Mouse (Mus musculus): Measurements from ENCODE around the gene Dync2h1. TPM values are rescaled to one million over a fixed set of nuclear protein-coding genes. Genes with fewer than 3 reads are reported as not detected.
"Not testable (repeated sequence)": the region's sequence is repeated elsewhere in the genome, so short reads cannot be mapped to it uniquely, and the experiment has no call there.

Gene Dync2h1
- total RNA-seq, 2 experiments from 2014 or later: 3.1 to 3.2 TPM

DNA sequence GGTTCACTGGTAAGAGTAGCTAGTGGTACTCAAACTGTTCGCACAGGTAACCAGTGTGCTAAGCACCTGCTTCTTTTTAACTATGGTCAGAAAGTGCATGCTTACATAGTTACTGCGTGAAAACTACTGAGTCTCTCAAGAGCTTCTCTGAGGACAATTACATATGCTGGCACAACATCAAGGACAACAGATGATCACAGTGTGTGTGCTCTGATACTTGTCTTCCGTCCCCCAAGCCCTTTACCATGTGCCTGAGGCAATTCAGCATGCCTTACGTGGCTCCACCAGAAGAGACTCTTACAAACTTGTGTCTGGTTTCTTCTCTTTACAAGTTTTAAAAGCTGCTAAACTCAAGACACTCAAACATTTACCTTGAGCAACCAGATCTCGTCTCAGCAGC lies 143.0 kb downstream of the Dync2h1 start:
- ATAC-seq (ENCODE audit: poor library complexity, severe bottlenecking): no peak

DNA sequence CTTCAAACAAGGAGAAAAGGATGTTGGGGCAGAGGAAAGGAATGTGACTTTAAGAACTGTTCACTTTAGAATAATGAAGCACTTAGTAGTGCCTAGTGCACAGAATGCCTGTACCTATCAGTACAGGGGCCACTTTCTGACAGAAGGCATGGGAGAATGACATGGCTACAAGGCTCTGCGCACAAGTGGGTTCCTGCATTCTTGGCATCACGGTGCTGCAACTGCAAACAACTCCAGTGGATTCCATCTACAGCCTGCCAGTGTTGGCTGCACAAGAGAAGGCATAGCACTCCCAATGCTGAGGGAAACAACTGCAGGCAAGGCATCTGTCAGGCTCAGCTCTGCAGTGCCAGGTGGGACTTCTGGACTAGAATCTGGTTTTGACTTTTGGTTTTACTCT lies 151.7 kb downstream of the Dync2h1 start:
- ATAC-seq (ENCODE audit: poor library complexity, severe bottlenecking): no peak

DNA sequence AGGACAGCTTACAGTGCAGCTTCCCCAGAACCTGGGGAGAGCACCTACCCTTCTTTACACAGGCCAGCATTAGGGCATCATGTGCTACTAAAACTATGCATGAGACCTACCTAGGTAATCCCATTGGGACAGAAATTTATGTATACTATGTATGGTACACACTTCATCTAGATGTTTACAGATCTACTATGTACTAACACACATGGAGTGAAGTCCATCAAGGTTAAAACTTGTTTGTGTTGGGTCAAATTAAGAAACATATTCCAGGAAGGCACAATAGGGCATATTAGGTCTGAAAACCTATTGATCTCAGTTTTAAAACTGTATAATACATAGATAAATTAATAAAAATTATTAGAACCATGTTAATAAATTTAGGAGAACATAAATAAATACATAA lies 168.6 kb downstream of the Dync2h1 start:
- no peak for ATAC-seq (ENCODE audit: poor library complexity, severe bottlenecking)

DNA sequence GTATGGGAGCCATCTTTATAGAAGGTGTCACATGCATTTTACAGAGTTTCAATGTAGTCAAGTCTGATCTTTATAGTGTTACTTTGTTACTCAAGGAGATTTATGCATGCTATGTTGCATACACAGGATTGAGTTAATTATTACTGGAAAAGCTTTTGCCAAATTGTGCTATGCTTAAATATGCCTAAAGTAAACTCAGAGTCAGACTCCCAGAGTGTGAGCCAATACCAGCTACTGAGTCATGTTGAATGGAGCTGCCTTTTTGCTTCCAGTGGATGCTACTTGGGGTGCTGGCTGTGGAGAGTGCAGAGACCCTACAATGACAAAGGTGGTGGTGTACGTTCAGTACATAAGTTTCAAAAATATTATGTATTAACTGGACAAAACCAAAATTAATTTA lies 169.5 kb downstream of the Dync2h1 start:
- no peak for ATAC-seq (ENCODE audit: poor library complexity, severe bottlenecking)

DNA sequence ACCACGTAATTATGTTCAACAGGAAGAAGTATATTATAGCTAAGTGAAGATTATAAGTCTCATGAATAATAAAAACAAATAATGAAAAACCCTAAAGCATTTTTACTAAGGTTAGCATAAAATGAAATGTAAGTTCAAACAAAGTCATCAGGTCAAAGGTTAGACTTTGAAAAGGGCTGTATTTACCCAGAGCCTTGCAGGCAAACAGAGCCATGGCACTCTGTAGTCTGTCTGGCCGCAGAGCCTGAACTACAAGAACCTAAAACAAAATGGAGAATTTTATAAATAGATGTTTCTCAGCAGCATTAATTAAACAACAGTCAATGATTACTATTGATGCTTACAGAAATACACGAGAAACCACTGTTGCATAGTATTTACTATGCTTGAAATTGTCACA lies 174.5 kb downstream of the Dync2h1 start:
- no peak for ATAC-seq (ENCODE audit: poor library complexity, severe bottlenecking)

DNA sequence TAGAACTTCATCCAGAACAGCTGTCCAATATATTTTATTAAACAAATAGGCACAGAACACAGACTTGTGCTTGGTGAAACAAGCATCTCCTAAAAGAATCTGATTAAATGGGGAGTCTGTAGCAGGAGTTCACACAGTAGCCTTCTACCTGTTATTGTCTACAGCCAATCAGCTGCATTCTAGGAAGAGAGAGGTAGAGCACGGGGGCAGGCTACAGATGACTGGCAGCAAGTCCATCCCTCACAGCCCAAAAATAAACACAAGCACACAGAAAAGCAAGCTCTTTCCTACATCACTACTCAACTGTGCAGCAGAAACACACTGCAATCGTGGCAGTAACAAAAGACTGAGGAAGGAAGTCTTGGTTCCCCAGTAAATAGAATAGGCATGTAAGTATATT lies 189.4 kb downstream of the Dync2h1 start:
- no peak for ATAC-seq (ENCODE audit: poor library complexity, severe bottlenecking)

DNA sequence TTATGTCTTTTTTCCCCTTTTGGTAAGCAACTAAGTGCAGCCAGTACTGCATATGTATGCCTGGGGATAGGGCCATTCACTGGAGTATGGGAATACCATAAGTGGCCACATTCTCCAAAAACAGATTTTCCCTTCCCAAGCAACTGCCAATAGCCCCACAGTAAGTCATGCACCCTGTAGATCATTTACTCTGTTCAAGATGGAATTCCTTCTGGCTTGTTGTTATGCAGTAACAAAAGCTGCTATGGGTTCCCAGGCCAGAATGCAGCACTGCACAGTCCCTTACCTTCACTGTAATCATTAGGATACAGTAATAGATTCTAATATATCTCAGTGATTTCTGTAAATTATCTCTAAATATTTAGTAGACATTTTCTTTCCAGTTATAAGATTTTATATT lies 190.0 kb downstream of the Dync2h1 start:
- no peak for ATAC-seq (ENCODE audit: poor library complexity, severe bottlenecking)

DNA sequence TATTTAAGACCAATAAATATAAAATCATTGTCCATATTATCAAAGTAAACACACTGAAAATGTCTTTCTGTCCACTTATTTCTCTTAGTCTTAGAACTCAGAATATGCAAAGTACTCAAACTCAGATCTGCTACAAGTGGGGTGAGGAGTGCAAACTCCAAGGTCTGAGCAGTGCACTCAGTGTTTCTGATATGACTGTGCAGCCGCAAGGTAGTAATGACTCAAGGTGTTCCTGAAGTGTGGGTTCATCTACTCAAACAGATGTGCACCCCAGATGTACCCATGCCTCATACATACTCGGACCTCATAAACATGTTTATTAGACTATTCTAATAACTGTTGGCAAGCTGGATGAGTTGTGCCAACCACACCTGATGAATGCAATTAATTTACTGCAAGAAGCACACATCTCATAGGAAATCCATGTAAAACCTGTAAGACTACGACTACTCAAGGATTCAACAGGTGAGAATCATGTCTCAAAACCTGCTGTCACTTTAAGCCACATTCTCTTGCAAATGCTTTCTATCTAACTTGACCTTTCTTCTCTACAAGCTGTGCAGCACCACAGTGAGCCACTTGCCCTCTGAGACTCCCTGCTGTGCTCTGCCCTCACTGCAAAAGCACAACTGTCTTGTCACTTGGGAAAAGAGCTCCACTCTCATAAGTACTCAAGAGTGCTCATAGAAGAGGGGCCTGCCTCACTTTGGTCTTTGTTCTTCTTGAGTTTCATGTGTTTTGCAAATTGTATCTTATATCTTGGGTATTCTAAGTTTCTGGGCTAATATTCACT lies 195.2 kb downstream of the Dync2h1 start:
- ATAC-seq (ENCODE audit: poor library complexity, severe bottlenecking): no peak

DNA sequence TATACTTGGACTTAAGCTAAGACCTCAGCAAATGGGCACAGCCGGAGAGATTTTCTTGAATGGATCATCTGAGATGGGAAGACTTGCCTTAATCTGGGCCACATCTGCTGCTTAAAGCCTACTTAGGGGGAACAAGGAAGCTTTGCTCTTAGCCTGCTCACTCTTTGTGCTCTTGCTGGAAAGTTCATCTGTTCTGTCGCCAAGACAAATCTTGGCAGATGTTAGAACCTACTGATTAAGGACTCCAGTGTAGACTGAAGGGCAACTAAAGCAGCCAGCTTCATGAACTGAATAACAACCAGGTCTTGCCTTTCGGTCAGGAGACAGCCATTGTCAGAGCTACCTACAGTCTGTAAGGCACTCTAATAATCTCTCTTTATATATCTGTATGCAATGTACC lies 198.1 kb downstream of the Dync2h1 start:
- ATAC-seq (ENCODE audit: poor library complexity, severe bottlenecking): no peak

DNA sequence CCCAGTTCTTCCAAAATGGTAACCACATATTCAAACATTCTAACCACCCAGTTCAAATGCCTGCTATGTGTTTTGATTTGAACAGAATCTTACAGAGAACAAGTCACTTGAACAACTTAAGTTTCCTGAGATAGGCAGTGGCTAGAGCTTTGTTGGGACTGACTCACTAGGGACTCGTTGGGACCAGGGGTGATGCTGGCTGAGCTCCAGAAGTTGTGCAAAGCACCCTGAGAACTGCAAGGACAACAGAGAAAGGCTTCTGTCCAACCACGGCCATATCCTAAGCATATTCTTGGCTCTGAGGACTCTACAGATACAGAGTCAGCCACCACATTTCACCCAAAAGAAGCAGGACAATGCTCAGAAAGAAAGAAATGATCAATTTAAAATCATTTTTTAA lies 215.1 kb downstream of the Dync2h1 start:
- no peak for ATAC-seq (ENCODE audit: poor library complexity, severe bottlenecking)

DNA sequence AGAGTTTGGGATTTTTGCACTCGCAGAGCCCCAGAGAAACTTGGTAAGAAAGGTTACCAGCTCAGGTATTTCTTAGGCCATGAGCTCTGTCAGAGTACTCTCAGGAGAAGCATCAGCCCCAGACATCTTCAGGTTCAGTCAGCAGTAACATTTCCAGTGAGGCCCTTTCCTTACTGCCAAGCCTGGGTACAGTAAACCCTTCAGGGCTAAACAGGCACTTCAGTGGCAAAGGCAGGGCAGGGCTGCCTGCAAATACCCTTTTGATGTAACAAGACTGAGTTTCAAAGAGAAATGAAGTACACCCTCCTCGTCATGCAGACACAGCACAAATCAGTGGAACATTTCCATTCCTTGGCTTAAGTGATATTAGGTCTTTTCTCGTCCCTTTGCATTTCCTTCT lies 219.2 kb downstream of the Dync2h1 start:
- no peak for ATAC-seq (ENCODE audit: poor library complexity, severe bottlenecking)

DNA sequence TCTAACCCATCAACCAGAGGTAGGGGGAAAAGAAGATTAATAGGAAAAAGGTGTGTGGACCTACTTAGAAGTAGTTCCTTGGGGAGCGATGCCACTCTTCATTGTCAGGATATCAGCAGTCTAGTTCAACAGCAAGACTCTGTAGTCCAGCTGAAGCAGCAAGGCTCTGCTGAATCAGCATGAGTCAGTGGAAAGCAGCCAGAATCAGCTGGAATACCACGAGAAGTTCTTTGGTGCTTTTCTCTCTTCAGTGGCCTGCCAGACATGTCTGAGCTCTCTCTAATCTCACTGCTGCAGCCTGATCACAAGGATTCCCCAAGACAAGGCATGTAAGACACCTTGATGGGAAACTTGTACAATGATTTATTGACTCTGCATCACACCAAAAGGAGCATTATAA lies 225.9 kb downstream of the Dync2h1 start:
- no peak for ATAC-seq (ENCODE audit: poor library complexity, severe bottlenecking)

DNA sequence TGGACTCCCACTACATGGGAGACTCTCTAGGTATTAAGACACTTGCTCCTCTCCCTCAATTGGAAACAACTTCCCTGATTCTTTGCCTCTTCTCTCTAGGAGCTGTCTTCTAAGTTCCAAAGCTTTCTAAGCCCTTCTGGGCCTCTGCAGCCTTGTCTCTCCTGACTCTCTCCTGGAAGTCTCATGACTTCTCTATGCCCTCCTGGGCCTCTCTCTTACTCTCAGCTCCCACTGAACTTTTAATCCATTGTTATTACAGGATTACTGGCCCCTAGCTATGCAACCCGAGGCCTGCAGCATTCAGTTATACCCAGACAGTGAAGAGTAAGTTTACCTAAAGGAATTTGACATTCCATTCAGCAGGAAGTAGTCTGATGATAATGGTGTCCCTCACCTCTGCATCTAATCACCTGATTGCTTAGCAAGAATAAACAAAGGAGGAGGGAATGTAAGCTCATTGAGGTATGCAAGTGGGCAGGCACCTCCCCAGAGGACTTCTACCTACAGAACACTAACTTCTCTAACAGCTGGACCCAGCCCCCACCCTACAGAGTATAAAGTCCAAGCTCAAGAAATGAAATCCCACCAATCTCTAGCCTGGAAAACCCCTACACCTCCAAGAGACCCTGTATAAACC lies 256.7 kb downstream of the Dync2h1 start:
- no peak for ATAC-seq (ENCODE audit: poor library complexity, severe bottlenecking)

DNA sequence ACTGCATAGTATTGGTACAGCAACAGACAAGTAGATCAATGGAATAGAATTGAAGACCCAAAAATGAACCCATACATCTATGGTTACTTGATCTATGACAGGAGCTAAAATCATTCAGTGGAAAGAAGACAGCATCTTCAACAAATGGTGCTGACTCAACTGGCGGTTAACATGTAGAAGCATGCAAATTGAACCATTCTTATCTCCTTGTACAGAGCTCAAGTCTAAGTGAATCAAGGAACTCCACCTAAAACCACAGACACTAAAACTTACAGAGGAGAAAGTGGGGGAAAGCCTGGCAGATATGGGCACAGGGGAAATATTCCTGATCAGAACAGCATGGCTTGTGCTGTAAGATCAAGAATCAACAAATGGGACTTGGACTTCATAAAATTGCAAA lies 270.8 kb downstream of the Dync2h1 start:
- no peak for ATAC-seq (ENCODE audit: poor library complexity, severe bottlenecking)

DNA sequence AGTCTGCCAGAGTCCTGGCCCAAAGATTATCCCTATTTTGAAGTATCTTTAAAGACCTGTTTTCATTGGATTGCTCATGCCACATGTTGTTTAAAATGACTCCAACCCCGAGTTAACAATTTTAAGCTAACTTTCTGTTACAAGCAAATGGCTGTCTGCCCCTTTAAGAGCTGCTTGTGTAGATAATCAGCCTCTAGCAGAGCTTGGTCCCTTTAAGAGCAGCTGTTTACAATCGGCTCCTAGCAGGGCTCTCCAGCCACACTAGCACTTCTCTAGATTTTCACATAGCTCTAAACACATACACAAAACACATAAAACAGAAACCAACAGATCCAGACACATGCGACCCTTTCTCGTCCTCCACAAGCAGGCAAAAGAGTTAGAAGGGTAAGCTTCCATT lies 273.7 kb downstream of the Dync2h1 start:
- not testable (repeated sequence) for ATAC-seq (ENCODE audit: poor library complexity, severe bottlenecking)

DNA sequence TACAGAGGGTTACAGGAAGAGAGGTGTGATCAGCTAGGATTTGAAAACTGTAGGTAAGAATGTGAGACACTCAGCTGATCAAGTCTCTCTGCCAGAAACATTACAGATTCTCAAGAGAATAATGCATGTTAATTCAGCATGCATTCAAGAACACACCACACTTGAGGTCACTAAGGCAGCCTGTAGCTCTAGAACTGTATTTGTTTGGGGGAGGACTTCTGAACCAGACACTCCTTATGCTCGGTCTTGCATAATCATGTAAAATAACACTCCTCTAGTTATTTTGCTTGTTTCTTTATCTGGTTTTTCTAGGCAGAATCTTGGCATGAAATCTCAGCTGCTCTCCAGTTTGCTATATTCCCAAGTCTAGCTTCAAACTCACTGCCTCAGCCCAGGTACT lies 282.6 kb downstream of the Dync2h1 start:
- no peak for ATAC-seq (ENCODE audit: poor library complexity, severe bottlenecking)

DNA sequence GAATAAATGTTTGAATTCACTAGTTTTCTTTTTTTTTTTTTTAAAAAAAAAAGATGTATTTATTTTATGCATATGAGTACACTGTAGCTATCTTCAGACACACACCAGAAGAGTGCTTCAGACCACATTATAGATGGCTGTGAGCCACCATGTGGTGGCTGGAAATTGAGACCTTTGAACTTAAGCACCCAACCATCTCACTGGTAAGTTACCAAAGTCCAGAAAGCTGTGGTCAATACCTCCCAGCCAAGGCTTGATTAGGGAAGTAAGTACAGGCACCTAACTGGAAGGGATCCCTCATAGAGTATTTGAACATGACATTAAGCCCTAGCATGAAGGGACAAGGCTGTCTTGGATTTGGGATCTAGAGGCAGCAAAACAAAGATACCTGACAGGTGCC lies 292.9 kb downstream of the Dync2h1 start:
- ATAC-seq (ENCODE audit: poor library complexity, severe bottlenecking): no peak

DNA sequence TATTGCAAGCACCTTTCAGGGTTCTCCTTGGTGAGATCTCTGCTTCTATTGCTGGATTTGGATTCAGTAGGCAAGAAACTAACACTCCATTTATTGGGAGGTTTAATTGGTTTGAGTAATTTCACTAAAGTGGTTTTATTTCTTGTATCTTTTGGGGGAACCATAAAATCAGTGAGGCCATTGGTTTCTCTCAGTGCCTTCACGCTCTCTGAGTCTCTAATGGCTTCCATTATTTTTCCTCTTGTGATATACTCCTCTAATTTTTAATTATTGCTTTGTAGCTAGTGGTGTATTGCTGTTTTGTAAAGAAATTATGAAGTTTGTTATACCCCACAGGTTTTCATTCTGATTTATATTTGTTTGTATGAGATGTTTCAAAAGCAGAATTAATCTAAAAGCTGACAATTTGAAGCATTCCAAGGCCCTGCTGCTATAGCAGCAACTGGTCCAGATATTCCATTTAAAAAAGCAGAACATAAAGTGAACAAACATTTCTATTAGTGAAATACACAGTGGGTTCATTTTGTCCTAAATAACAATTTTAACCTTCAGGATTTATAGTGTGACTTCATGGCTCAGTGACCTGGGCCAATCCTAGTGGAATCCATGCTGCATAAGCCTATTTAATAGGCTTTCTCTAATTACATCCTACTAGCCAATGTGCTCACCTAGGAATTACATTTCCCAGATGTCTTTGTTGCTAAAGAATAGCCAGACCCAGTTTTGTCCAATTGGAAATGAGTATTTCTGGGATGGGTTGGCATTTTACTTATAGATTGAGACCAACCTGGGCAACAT lies 302.9 kb downstream of the Dync2h1 start:
- no peak for ATAC-seq (ENCODE audit: poor library complexity, severe bottlenecking)
